Mouse (Mus musculus): ENCODE measurements at regions not wholly inside any gene's neighbourhood (a gene's known extent, or its start where the extent isn't known, plus 50 kb on each side); places are given as distances from the start of the nearest gene placed in this dataset.

- no peaks in the 10 kb centered on the region for H3K27me3 ChIP-seq (ENCODE audit: low read depth, poor library complexity, severe bottlenecking)
- H3K4me1 ChIP-seq: no peaks in the 10 kb centered on the region; the same call in 1 of the 2 replicates
- DNase-seq (ENCODE audit: low spot score): no peak
- no peaks in the 10 kb centered on the region for H3K9me3 ChIP-seq (replicated peaks)
- H3K4me3 ChIP-seq: no peak overlapping the region
- WGBS: 85% methylated on average over 5 of the region's 5 CpGs
- no peaks in the 10 kb centered on the region for H3K36me3 ChIP-seq
- H3K27ac ChIP-seq (replicated peaks): no peak overlapping the region
Measured at GRCm38 (mm10) chr5:133927054-133927453, 172.5 kb upstream of the Castor2 start.

GRCm38 (mm10) chr5:133925184-133925900 is 174.2 kb upstream of the Castor2 start:
- 62% methylated on average over 5 of the region's 5 CpGs for WGBS
- Histone ChIP-seq H3K27ac (replicated peaks) (no peak overlapping the region), H3K4me3 (no peak overlapping the region), H3K36me3 (no peaks in the 10 kb centered on the region), H3K4me1 (no peaks in the 10 kb centered on the region; the same call in 1 of the 2 replicates), H3K9me3 (replicated peaks) (no peaks in the 10 kb centered on the region), H3K27me3 (ENCODE audit: low read depth, poor library complexity, severe bottlenecking) (no peaks in the 10 kb centered on the region)
- DNase-seq (ENCODE audit: low spot score): no peak

- Histone ChIP-seq H3K4me3 (no peak overlapping the region), H3K9me3 (replicated peaks) (no peaks in the 10 kb centered on the region), H3K36me3 (no peaks in the 10 kb centered on the region), H3K27me3 (ENCODE audit: low read depth, poor library complexity, severe bottlenecking) (no peaks in the 10 kb centered on the region), H3K27ac (replicated peaks) (no peak overlapping the region), H3K4me1 (no peaks in the 10 kb centered on the region; the same call in 1 of the 2 replicates)
- 82% methylated on average over 1 of the region's 1 CpGs for WGBS
- no peak for DNase-seq (ENCODE audit: low spot score)
Measured at GRCm38 (mm10) chr5:133922181-133922580, 177.3 kb upstream of the Castor2 start.

GRCm38 (mm10) chr5:133915734-133916550 is 183.6 kb upstream of the Castor2 start:
- DNase-seq (ENCODE audit: low spot score): no peak
- H3K27me3 ChIP-seq (ENCODE audit: low read depth, poor library complexity, severe bottlenecking): no peaks in the 10 kb centered on the region

GRCm38 (mm10) chr5:133907442-133907841 is 192.1 kb upstream of the Castor2 start:
- Histone ChIP-seq H3K9me3 (replicated peaks) (0 out of 2 replicates have a peak, but pooled peaks cover 4% of the 10 kb centered on the region), H3K4me1 (no peaks in the 10 kb centered on the region), H3K27ac (replicated peaks) (no peak overlapping the region), H3K4me3 (no peak overlapping the region), H3K36me3 (no peaks in the 10 kb centered on the region), H3K27me3 (ENCODE audit: low read depth, poor library complexity, severe bottlenecking) (no peaks in the 10 kb centered on the region)
- no peak for DNase-seq (ENCODE audit: low spot score)
- 86% methylated on average over 3 of the region's 3 CpGs for WGBS

More at GRCm38 (mm10) chr5:133915734-133916550, 183.6 kb upstream of the Castor2 start:
- Histone ChIP-seq H3K27ac (replicated peaks) (no peak overlapping the region), H3K4me1 (no peaks in the 10 kb centered on the region), H3K36me3 (no peaks in the 10 kb centered on the region), H3K9me3 (replicated peaks) (no peaks in the 10 kb centered on the region), H3K4me3 (no peak overlapping the region)

- DNase-seq (ENCODE audit: low spot score): peak; percentile 13
- H3K36me3 ChIP-seq: no peaks in the 10 kb centered on the region
- 77% methylated on average over 4 of the region's 4 CpGs for WGBS
- no peaks in the 10 kb centered on the region; the same call in 1 of the 2 replicates for H3K27me3 ChIP-seq (ENCODE audit: low read depth, poor library complexity, severe bottlenecking)
- H3K4me3 ChIP-seq: no peak overlapping the region
- H3K4me1 ChIP-seq: no peaks in the 10 kb centered on the region
- H3K9me3 ChIP-seq (replicated peaks): no peaks in the 10 kb centered on the region
- no peak overlapping the region for H3K27ac ChIP-seq (replicated peaks)
Measured at GRCm38 (mm10) chr5:133898025-133898598, 201.4 kb upstream of the Castor2 start.

- no peak for DNase-seq (ENCODE audit: low spot score)
- Histone ChIP-seq H3K9me3 (replicated peaks) (no peaks in the 10 kb centered on the region), H3K36me3 (no peaks in the 10 kb centered on the region), H3K4me1 (peaks cover under 1% of the 10 kb centered on the region; the same call in 1 of the 2 replicates), H3K4me3 (no peak overlapping the region), H3K27ac (replicated peaks) (no peak overlapping the region), H3K27me3 (ENCODE audit: low read depth, poor library complexity, severe bottlenecking) (peaks cover 12% of the 10 kb centered on the region; the same call in 1 of the 2 replicates)
- 86% methylated on average over 3 of the region's 3 CpGs for WGBS
Measured at GRCm38 (mm10) chr5:133890728-133891127, 208.8 kb upstream of the Castor2 start.

- Histone ChIP-seq H3K36me3 (no peaks in the 10 kb centered on the region), H3K9me3 (replicated peaks) (no peaks in the 10 kb centered on the region), H3K4me1 (peaks cover 9% of the 10 kb centered on the region), H3K27ac (replicated peaks) (no peak overlapping the region), H3K27me3 (ENCODE audit: low read depth, poor library complexity, severe bottlenecking) (peaks cover 12% of the 10 kb centered on the region; the same call in 1 of the 2 replicates), H3K4me3 (no peak overlapping the region)
- no peak for DNase-seq (ENCODE audit: low spot score)
- 84% methylated on average over 8 of the region's 8 CpGs for WGBS
Measured at GRCm38 (mm10) chr5:133889841-133890240, 209.7 kb upstream of the Castor2 start.

GRCm38 (mm10) chr5:133885507-133885906 is 214.0 kb upstream of the Castor2 start:
- Histone ChIP-seq H3K4me1 (peaks cover 15% of the 10 kb centered on the region), H3K27ac (replicated peaks) (peak overlapping the region; percentile 71), H3K9me3 (replicated peaks) (no peaks in the 10 kb centered on the region), H3K4me3 (no peak overlapping the region), H3K27me3 (ENCODE audit: low read depth, poor library complexity, severe bottlenecking) (peaks cover 5% of the 10 kb centered on the region; the same call in 1 of the 2 replicates), H3K36me3 (no peaks in the 10 kb centered on the region)
- DNase-seq (ENCODE audit: low spot score): no peak
- 78% methylated on average over 5 of the region's 5 CpGs for WGBS

- Histone ChIP-seq H3K9me3 (replicated peaks) (no peaks in the 10 kb centered on the region), H3K4me3 (no peak overlapping the region), H3K36me3 (no peaks in the 10 kb centered on the region), H3K4me1 (peaks cover 15% of the 10 kb centered on the region), H3K27ac (replicated peaks) (peak overlapping the region; percentile 71), H3K27me3 (ENCODE audit: low read depth, poor library complexity, severe bottlenecking) (peaks cover 5% of the 10 kb centered on the region; the same call in 1 of the 2 replicates)
- peak; percentile 67 for DNase-seq (ENCODE audit: low spot score)
- WGBS: 20% methylated on average over 6 of the region's 6 CpGs
Measured at GRCm38 (mm10) chr5:133885016-133885415, 214.5 kb upstream of the Castor2 start.

- H3K9me3 ChIP-seq (replicated peaks): no peaks in the 10 kb centered on the region
- peaks cover 15% of the 10 kb centered on the region for H3K4me1 ChIP-seq
- WGBS: 53% methylated on average over 2 of the region's 2 CpGs
- H3K27me3 ChIP-seq (ENCODE audit: low read depth, poor library complexity, severe bottlenecking): peaks cover 5% of the 10 kb centered on the region; the same call in 1 of the 2 replicates
- DNase-seq (ENCODE audit: low spot score): peak; percentile 13
- H3K36me3 ChIP-seq: no peaks in the 10 kb centered on the region
- H3K27ac ChIP-seq (replicated peaks): peak overlapping the region; percentile 71
- no peak overlapping the region for H3K4me3 ChIP-seq
Measured at GRCm38 (mm10) chr5:133884593-133884992, 214.9 kb upstream of the Castor2 start.

GRCm38 (mm10) chr5:133844483-133844882 is 255.0 kb upstream of the Castor2 start:
- DNase-seq (ENCODE audit: low spot score): no peak

More at GRCm38 (mm10) chr5:133844483-133844882, 255.0 kb upstream of the Castor2 start:
- WGBS: 74% methylated on average over 10 of the region's 10 CpGs
- Histone ChIP-seq H3K36me3 (no peaks in the 10 kb centered on the region), H3K4me1 (0 out of 2 replicates have a peak, but pooled peaks cover 7% of the 10 kb centered on the region), H3K27me3 (ENCODE audit: low read depth, poor library complexity, severe bottlenecking) (peaks cover 14% of the 10 kb centered on the region), H3K4me3 (no peak overlapping the region), H3K9me3 (replicated peaks) (no peaks in the 10 kb centered on the region), H3K27ac (replicated peaks) (no peak overlapping the region)
